8 mouse cellular contexts compared by ENCODE assay signal in genomic region chr15:77970470-77971292, GRCm38 (mm10). TPM values are rescaled to one million over a fixed set of nuclear protein-coding genes. Genes with fewer than 3 reads are reported as not detected.
DNase-seq lines count a peak whose midpoint lies in the region; ATAC-seq lines count a peak whose summit lies in the region.

Eif3d (minus strand) TSS chr15:77970813.

- no peaks in the 10 kb centered on the region for H3K27me3 ChIP-seq in hindbrain, embryonic 11.5 days (ENCODE audit: control insufficient read depth, insufficient read depth, low read length)

- under 1% methylated on average over 72 of the region's 72 CpGs for WGBS in hindbrain, embryonic 11.5 days

- H3K9ac ChIP-seq in hindbrain, embryonic 11.5 days (ENCODE audit: low read depth, low read length): peak within 1 kb of the TSS; percentile 91

- peak within 1 kb of the TSS; percentile 75 for H3K4me3 ChIP-seq in hindbrain, embryonic 11.5 days (ENCODE audit: low read depth, low read length)

- no peaks in the 10 kb centered on the region for H3K9me3 ChIP-seq in hindbrain, embryonic 11.5 days (ENCODE audit: control insufficient read depth, low read length)

- peak within 1 kb of the TSS; percentile 91 for H3K4me2 ChIP-seq in hindbrain, embryonic 11.5 days (replicated peaks; ENCODE audit: low read depth, low read length)

- peaks cover 6% of the 10 kb centered on the region; the same call in 1 of the 2 replicates for H3K4me1 ChIP-seq in hindbrain, embryonic 11.5 days (replicated peaks; ENCODE audit: control insufficient read depth, insufficient read depth, low read length)

- H3K27ac ChIP-seq in hindbrain, embryonic 11.5 days (ENCODE audit: low read depth, low read length): peak within 1 kb of the TSS; percentile 99

- peaks cover 14% of the 10 kb centered on the region for H3K36me3 ChIP-seq in hindbrain, embryonic 11.5 days (ENCODE audit: control insufficient read depth, insufficient read depth, low read length)

- DNase-seq in Muller cell, postnatal 12 days (ENCODE audit: inconsistent ontology term): peak; percentile 96
- peak; percentile 97 for DNase-seq in cerebellum, adult 9-11 months
- peak; percentile 97 to 99 for DNase-seq in frontal cortex, adult 2 months (ENCODE audit: extremely low spot score in 1 of 2, low spot score in 1 of 2)
- peak; percentile 96 for DNase-seq in hindbrain, embryonic 11.5 days (ENCODE audit: low spot score)
- DNase-seq in layer of hippocampus, postnatal 10 days (ENCODE audit: low spot score in 2 of 2): peak; percentile 98 to 99
- peak; percentile 99 for DNase-seq in lung, postnatal 10 days
- DNase-seq in ovary, postnatal 36 days (ENCODE audit: low spot score): peak; percentile 95
- DNase-seq in thymus, postnatal 25 days: peak; percentile 97

- peak; percentile 89 for ATAC-seq in hindbrain, embryonic 11.5 days (ENCODE audit: low FRiP score)

RNA-seq across cellular contexts. Expression of gene Eif3d, which starts in this region (rescaled TPM):
- polyA plus RNA-seq in frontal cortex, adult 2 months (2012; rRNA removed): 111 and 113 TPM in 2 replicates
- polyA plus RNA-seq in hindbrain, embryonic 11.5 days (2014; fragmentation: Nextera tagmentation; extraction: Ambion mirVana): 246 and 250 TPM in 2 replicates
- total RNA-seq in layer of hippocampus, postnatal 10 days (2021): 100 to 1,000 TPM; 106 to 118 TPM

Comparison
In these comparisons a context has a peak if more than half of its experiments do, and no peak if none do; other contexts are left out.
1. Peak in every context shown above with its lines: DNase-seq, ATAC-seq, H3K4me3 ChIP-seq and H3K27ac ChIP-seq.